Mouse (Mus musculus): ENCODE measurements around the gene Wdfy1.

Wdfy1 gene

GRCm38 (mm10) chr1:79711147-79712126 lies 64.5 kb downstream of the Wdfy1 start:
- no peak for DNase-seq (ENCODE audit: low read depth, low spot score)

- DNase-seq (ENCODE audit: low read depth, low spot score): no peak
Measured at GRCm38 (mm10) chr1:79710678-79711077, 65.3 kb downstream of the Wdfy1 start.

- no peak for DNase-seq (ENCODE audit: low read depth, low spot score)
Measured at GRCm38 (mm10) chr1:79710216-79710615, 65.7 kb downstream of the Wdfy1 start.

- DNase-seq (ENCODE audit: low read depth, low spot score): no peak
Measured at GRCm38 (mm10) chr1:79707383-79707782, 68.6 kb downstream of the Wdfy1 start.

GRCm38 (mm10) chr1:79706707-79707106 lies 69.2 kb downstream of the Wdfy1 start:
- no peak for DNase-seq (ENCODE audit: low read depth, low spot score)

GRCm38 (mm10) chr1:79704672-79705071 lies 71.3 kb downstream of the Wdfy1 start:
- DNase-seq (ENCODE audit: low read depth, low spot score): no peak

GRCm38 (mm10) chr1:79703520-79703919 lies 72.4 kb downstream of the Wdfy1 start:
- DNase-seq (ENCODE audit: low read depth, low spot score): no peak

GRCm38 (mm10) chr1:79698506-79698905 lies 77.4 kb downstream of the Wdfy1 start:
- no peak for DNase-seq (ENCODE audit: low read depth, low spot score)

GRCm38 (mm10) chr1:79697382-79697781 lies 78.6 kb downstream of the Wdfy1 start:
- DNase-seq (ENCODE audit: low read depth, low spot score): peak; percentile 16

- no peak for DNase-seq (ENCODE audit: low read depth, low spot score)
Measured at GRCm38 (mm10) chr1:79696933-79697332, 79.0 kb downstream of the Wdfy1 start.

- no peak for DNase-seq (ENCODE audit: low read depth, low spot score)
Measured at GRCm38 (mm10) chr1:79692482-79692881, 83.5 kb downstream of the Wdfy1 start.

GRCm38 (mm10) chr1:79687254-79687653 lies 88.7 kb downstream of the Wdfy1 start:
- DNase-seq (ENCODE audit: low read depth, low spot score): no peak

- DNase-seq (ENCODE audit: low read depth, low spot score): no peak
Measured at GRCm38 (mm10) chr1:79684027-79684426, 91.9 kb downstream of the Wdfy1 start.

GRCm38 (mm10) chr1:79682936-79683335 lies 93.0 kb downstream of the Wdfy1 start:
- no peak for DNase-seq (ENCODE audit: low read depth, low spot score)

GRCm38 (mm10) chr1:79680777-79681176 lies 95.2 kb downstream of the Wdfy1 start:
- no peak for DNase-seq (ENCODE audit: low read depth, low spot score)

- DNase-seq (ENCODE audit: low read depth, low spot score): no peak
Measured at GRCm38 (mm10) chr1:79678117-79678684, 97.7 kb downstream of the Wdfy1 start.

- DNase-seq (ENCODE audit: low read depth, low spot score): no peak
Measured at GRCm38 (mm10) chr1:79675716-79676115, 100.2 kb downstream of the Wdfy1 start.

GRCm38 (mm10) chr1:79671543-79672337 lies 104.2 kb downstream of the Wdfy1 start, which contains the start of gene Ap1s3:
Gene Ap1s3, minus strand, starts transcription at chr1:79671972.
- peak; percentile 73 for DNase-seq (ENCODE audit: low read depth, low spot score)

GRCm38 (mm10) chr1:79671196-79671542 lies 104.8 kb downstream of the Wdfy1 start:
- DNase-seq (ENCODE audit: low read depth, low spot score): no peak

- no peak for DNase-seq (ENCODE audit: low read depth, low spot score)
Measured at GRCm38 (mm10) chr1:79669419-79669974, 106.4 kb downstream of the Wdfy1 start.

- DNase-seq (ENCODE audit: low read depth, low spot score): no peak
Measured at GRCm38 (mm10) chr1:79664911-79665310, 111.0 kb downstream of the Wdfy1 start.

- DNase-seq (ENCODE audit: low read depth, low spot score): no peak
Measured at GRCm38 (mm10) chr1:79659598-79659997, 116.3 kb downstream of the Wdfy1 start.

All from mesoderm, embryonic 11.5 days (tissue).